Mouse (Mus musculus): Measurements from ENCODE around the gene Itgb8. TPM values are rescaled to one million over a fixed set of nuclear protein-coding genes. Genes with fewer than 3 reads are reported as not detected.

Itgb8 gene
- polyA plus RNA-seq (2012; ENCODE audit: insufficient read depth, insufficient read length, missing spikeins) = not detected in 2 replicates

DNA sequence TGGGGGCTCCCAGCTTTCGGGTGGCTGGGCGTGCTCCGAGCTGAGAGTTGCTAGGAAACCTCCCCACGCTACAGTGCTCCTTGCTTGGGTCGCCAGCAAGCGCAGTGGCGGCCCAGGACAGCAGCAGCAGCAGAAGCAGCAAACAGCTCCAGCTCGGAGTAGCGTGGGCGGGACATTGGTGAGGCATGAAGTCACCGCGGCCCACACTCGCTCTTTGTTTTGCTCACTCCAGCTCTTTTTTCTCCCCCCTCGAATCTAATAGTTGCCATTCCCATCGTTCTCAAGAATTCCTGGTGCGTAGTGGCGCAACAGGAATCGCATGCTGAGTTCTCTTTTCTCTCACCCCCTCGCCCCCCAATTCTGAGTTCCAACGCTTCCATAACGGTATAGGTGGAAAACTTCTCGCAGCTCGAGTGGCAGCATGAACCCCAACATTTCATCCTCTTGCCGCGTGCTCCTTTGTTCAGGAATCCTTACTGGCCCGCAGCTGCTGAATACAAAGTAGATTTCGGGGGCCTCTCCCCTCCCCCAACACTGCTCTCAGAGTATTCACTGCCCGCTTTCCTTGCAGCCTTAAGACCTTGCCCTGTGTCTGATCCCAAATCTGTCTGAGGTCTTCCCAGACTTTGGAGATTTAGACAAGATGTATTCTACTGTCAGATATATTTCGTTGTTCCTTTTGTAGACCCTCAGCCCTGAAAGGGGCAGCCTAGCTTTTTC lies at the start of gene Itgb8:
TSS of gene Itgb8 (minus strand) at position 107 of the 720 bp plus-strand sequence.
- no peaks in the 10 kb centered on the region for H3K4me1 ChIP-seq (ENCODE audit: control insufficient read depth, insufficient read depth, insufficient read length, low read length)
- H3K27ac ChIP-seq (replicated peaks; ENCODE audit: low read depth, low read length) = no peak within 1 kb of the TSS
- peak within 1 kb of the TSS; percentile 41 for H3K4me3 ChIP-seq (ENCODE audit: insufficient read depth, low read depth, low read length)

DNA sequence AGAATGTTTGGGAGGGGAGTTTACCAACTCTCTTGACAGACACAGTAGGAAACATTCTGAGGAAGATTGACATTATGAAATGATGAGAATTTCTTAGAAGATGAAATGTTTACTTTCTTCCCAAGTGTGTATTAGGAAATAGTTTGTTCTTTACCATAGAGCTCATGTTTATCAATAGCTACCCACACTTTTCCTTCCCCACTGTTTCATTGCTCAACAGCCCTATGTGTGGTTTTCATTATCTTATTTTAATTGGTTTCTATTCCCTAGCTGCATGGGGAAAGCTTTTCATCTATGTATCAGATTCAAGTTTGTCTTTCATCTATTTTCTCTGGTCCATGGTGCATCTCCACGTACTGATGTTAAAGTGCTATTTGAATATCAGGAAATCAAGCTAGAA lies 37.7 kb upstream of the Itgb8 start:
- Histone ChIP-seq H3K4me1 (ENCODE audit: control insufficient read depth, insufficient read depth, insufficient read length, low read length) (no peaks in the 10 kb centered on the region), H3K27ac (replicated peaks; ENCODE audit: low read depth, low read length) (no peak overlapping the region), H3K4me3 (ENCODE audit: insufficient read depth, low read depth, low read length) (no peak overlapping the region)

DNA sequence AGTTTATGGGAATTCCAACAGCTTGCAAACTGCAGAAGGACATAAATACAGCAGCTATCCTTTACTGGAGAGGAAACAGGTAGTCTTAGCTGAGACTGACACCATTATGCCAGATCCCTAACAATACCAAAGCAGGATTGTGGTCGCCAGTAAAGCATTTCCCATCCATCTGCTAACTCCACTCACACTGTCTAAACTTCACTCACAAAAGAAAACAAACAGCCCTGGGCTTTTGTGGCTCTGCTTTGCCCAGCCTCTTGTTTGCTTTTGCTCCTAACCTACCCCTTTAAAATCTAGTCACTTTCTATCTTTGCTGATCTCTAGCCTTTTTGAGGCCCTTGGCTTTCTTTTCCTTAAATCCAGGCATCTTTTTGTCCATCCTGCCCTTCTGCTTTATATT lies 35.0 kb upstream of the Itgb8 start:
- Histone ChIP-seq H3K4me1 (ENCODE audit: control insufficient read depth, insufficient read depth, insufficient read length, low read length) (no peaks in the 10 kb centered on the region), H3K4me3 (ENCODE audit: insufficient read depth, low read depth, low read length) (no peak overlapping the region), H3K27ac (replicated peaks; ENCODE audit: low read depth, low read length) (no peak overlapping the region)

DNA sequence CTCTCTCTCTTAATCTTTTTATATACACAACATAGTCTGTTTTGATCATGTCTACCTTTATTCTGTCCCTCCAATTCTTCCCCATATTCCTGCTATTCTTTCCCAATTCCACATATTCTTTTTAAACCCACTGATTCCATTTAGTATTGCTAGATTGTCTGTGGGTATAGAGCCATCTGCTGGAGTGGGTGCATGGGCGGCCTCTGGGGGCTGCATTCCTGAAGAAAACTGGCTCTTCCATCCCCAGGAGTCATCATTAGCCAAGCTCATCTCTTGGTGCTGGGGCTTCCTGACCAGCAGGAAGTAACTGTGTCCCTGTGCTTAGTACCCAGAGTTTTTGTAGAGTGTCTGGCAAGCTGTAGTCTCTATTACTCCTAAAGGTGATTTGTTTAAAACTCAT lies 33.4 kb upstream of the Itgb8 start:
- Histone ChIP-seq H3K27ac (replicated peaks; ENCODE audit: low read depth, low read length) (no peak overlapping the region), H3K4me3 (ENCODE audit: insufficient read depth, low read depth, low read length) (no peak overlapping the region), H3K4me1 (ENCODE audit: control insufficient read depth, insufficient read depth, insufficient read length, low read length) (no peaks in the 10 kb centered on the region)

DNA sequence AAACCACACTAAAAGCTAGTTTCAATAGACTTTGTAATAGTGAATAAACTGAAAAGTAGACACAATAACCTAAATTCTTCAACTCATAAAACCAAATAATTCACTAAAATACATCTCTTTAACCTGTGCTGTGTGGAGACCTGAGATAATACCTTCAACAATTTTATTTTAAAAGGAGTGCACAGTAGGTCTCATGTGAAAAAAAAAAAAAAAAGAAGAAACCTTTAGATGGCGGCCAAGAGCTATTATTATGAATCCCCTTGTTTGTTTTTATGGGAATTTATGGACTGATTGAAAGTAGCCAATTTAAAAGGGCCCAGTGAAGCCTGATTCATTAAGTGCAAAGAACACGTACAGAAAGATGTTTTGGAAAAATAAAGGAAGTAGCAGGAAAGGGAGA lies 31.4 kb upstream of the Itgb8 start:
- no peak overlapping the region for H3K27ac ChIP-seq (replicated peaks; ENCODE audit: low read depth, low read length)
- no peaks in the 10 kb centered on the region for H3K4me1 ChIP-seq (ENCODE audit: control insufficient read depth, insufficient read depth, insufficient read length, low read length)
- no peak overlapping the region for H3K4me3 ChIP-seq (ENCODE audit: insufficient read depth, low read depth, low read length)

DNA sequence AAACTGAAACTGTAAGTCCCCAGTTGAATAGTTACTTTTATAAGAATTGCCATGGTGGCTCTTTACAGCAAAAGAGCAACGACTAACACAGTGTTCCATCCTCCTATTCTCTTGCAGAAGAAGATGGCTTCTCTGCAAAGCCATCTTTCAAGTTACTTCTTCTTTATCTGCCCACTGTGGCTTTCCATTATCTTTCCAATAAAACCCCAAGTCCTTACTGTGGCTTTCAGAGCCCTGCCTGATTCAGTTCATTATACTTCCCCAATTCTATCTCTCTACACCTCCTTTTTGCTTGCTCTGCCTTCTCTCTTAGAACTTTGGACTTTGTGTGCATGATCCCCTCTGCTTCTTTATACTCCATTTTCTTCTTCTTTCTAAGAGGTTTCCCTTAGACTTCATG lies 30.1 kb upstream of the Itgb8 start:
- no peaks in the 10 kb centered on the region for H3K4me1 ChIP-seq (ENCODE audit: control insufficient read depth, insufficient read depth, insufficient read length, low read length)
- no peak overlapping the region for H3K4me3 ChIP-seq (ENCODE audit: insufficient read depth, low read depth, low read length)
- H3K27ac ChIP-seq (replicated peaks; ENCODE audit: low read depth, low read length) = no peak overlapping the region

DNA sequence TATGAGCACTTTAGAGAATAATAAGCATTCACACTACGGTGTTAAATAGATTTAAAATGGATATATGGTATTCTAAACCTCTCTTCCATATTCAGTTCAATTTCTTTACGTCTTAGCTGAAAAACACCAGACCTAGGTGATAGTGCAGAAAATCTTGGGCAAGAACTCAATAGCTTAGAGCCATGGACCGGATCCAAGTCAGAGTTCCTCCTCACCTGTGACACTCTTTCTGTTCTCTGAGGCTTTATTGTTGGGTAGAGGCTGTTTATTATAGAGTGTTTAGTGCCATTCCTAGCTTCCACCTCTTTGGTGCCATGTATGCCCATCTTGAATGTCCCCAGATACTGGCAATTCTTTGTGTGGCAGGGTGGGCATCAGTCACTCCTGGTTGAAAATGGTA lies 25.9 kb upstream of the Itgb8 start:
- Histone ChIP-seq H3K4me3 (ENCODE audit: insufficient read depth, low read depth, low read length) (no peak overlapping the region), H3K4me1 (ENCODE audit: control insufficient read depth, insufficient read depth, insufficient read length, low read length) (no peaks in the 10 kb centered on the region), H3K27ac (replicated peaks; ENCODE audit: low read depth, low read length) (no peak overlapping the region)

DNA sequence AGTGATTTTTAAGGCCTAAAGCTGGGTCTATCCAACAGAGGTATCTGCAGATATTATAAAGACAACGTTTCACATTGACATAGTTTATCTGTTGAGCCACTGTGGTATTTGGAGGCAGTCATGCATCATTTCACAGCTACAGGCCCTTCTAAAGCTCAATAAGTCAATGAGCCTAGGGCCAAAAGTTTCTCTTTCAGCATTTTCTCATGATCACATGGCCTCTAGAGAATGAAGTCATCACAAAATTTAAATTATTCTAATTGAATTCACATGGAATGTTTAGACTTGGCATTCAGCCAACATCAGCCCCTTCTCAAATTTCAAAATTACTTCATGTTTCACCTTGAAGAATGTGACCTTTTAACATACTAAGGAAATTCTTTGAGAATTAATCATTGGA lies 10.0 kb upstream of the Itgb8 start:
- no peak overlapping the region for H3K4me3 ChIP-seq (ENCODE audit: insufficient read depth, low read depth, low read length)
- no peaks in the 10 kb centered on the region for H3K4me1 ChIP-seq (ENCODE audit: control insufficient read depth, insufficient read depth, insufficient read length, low read length)
- H3K27ac ChIP-seq (replicated peaks; ENCODE audit: low read depth, low read length) = no peak overlapping the region

DNA sequence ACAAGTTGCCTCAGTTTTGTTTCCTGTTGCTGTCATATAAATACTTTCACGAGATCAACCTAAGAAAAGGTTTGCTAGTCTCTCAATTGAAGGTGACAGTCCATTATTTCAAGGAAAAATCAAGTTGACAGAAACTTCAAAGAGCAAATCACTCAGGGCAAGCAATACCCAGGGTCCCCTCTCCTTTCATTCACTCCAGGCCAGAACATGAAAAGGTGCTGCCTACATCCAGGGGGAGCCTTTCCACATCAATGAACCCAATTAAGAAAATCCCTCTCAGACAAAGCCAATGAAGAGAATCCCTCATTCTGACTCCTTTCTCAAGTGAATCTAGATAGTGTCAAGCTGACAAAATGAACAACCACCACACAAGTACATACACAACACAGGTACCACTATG lies 2.5 kb upstream of the Itgb8 start:
- Histone ChIP-seq H3K27ac (replicated peaks; ENCODE audit: low read depth, low read length) (no peak overlapping the region), H3K4me1 (ENCODE audit: control insufficient read depth, insufficient read depth, insufficient read length, low read length) (no peaks in the 10 kb centered on the region), H3K4me3 (ENCODE audit: insufficient read depth, low read depth, low read length) (no peak overlapping the region)

DNA sequence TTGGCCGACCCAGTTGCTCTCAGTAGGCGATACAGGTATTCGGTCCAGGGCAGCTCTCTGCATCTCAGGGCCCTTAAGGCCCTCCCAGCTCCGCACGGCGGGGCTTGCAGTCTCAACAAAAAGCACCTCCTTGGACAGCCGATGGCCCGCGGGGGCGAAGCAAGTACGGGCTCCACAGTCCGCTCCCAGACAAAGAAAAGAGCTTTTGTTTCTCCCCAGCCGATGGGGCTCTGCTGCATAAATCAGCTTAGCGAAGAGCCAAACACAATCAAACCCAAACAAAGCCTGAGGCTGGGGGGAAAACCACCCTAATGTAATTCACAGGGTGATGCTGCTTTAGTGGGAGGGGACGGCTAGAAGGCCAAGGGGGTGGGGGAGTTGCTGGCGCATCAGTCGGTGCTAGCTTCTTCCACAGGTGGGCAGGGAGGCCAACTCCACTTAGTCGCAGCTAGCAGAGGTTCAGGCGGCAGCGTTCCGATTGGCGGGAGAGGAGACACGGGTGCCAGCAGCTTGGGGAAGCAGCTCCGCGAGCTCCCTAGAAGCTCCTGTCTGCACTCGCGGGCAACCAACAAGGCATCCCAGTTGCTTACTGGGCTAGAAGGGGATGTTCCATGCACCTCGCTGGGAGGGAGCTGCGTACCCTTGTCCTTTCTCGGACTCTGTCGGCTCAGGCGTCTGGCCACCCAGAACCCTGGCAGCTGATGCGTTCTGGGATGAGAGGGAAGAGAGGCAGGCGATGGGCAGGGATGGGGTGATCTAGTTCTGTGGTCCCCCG lies 494 bp downstream of the Itgb8 start:
- Histone ChIP-seq H3K27ac (replicated peaks; ENCODE audit: low read depth, low read length) (no peak overlapping the region), H3K4me3 (ENCODE audit: insufficient read depth, low read depth, low read length) (peak overlapping the region; percentile 41), H3K4me1 (ENCODE audit: control insufficient read depth, insufficient read depth, insufficient read length, low read length) (no peaks in the 10 kb centered on the region)

DNA sequence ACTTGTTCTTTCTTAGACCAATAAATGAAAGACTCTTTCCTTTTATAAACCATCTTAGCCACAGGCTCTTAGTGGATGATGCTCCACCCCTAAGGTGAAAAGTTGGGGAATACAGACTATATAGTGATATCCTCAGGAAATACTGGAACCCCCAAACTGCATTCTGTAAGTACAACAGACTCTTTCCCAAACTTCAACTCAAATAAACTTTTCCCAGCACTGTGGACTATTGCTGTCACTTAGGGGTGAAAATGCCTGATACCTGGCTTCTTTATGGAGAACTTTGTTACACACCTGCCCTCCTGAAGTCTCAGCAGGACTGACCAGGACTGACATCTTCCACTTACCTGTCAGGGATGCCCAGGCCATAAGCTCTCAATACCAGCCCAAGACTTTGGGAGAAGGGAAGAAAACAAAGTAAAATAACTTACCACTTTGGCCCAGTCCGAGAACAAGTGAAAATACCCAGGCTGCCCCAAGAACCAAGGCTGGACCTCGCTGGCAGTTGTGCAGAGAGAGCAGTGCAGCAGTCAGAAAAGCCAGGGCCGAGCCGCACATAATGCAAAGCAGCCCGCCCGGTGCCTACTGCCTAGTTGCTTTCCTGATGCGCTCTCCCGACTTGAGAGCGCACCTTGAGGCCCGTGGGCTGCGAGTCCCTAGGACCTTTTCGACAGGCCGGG lies 1.2 kb downstream of the Itgb8 start:
- Histone ChIP-seq H3K27ac (replicated peaks; ENCODE audit: low read depth, low read length) (no peak overlapping the region), H3K4me1 (ENCODE audit: control insufficient read depth, insufficient read depth, insufficient read length, low read length) (no peaks in the 10 kb centered on the region), H3K4me3 (ENCODE audit: insufficient read depth, low read depth, low read length) (no peak overlapping the region)

DNA sequence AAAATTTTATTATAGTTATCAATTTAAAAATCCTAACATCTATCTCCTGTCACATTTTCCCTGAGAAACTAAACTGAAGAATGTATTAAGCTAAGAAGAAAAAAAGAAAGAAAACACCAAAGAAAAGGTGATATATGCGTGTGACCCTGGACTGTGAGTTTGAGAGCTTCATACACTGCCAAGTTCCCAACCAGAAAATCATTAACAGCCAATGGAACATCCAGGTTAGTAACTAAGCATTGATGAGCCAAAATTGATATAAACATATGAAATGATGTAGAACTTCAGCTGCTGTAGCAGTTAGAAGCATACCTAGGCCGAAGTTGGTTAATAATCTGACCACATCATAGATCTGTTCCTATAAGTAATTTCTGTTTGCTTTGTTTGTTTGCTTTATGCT lies 6.8 kb downstream of the Itgb8 start:
- Histone ChIP-seq H3K27ac (replicated peaks; ENCODE audit: low read depth, low read length) (no peak overlapping the region), H3K4me3 (ENCODE audit: insufficient read depth, low read depth, low read length) (no peak overlapping the region), H3K4me1 (ENCODE audit: control insufficient read depth, insufficient read depth, insufficient read length, low read length) (no peaks in the 10 kb centered on the region)

DNA sequence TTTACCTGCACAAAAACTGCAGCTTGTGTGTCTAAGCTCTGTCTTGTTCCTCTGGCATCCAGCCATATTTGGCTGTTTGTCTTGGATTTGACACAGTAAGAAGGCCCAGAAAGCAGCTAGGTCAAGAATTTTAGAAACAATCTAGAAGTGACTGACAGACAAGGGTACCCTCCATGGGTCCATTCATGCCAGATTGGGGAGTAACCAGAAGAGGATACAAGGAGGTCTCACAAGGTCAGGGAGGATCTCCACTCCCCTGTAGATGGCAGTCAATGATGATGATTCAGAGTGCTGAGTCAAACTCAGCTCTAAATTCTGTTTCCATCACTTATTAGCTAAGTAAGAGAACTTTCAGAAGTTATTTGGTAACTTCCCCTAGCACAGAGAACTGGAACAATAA lies 8.2 kb downstream of the Itgb8 start:
- Histone ChIP-seq H3K4me1 (ENCODE audit: control insufficient read depth, insufficient read depth, insufficient read length, low read length) (no peaks in the 10 kb centered on the region), H3K27ac (replicated peaks; ENCODE audit: low read depth, low read length) (no peak overlapping the region), H3K4me3 (ENCODE audit: insufficient read depth, low read depth, low read length) (no peak overlapping the region)

DNA sequence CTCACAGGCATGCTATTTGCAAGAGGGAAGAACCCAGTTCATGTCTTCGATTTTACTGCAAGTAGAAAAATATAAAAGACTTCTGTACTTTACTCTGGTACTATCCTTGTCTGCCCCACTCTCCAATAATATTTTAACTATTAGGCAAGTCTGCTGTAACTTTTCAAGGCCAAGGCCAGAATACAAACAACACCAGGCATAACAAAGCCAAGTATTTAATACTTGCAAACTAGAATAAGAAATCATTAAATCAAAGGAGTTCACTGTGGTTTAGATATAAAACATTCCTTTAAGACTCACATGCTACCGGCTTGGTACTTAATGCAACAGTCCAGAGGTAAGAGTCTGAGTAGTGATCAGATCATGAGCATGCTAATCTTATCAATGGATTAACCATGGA lies 9.0 kb downstream of the Itgb8 start:
- Histone ChIP-seq H3K4me1 (ENCODE audit: control insufficient read depth, insufficient read depth, insufficient read length, low read length) (no peaks in the 10 kb centered on the region), H3K27ac (replicated peaks; ENCODE audit: low read depth, low read length) (no peak overlapping the region), H3K4me3 (ENCODE audit: insufficient read depth, low read depth, low read length) (no peak overlapping the region)

DNA sequence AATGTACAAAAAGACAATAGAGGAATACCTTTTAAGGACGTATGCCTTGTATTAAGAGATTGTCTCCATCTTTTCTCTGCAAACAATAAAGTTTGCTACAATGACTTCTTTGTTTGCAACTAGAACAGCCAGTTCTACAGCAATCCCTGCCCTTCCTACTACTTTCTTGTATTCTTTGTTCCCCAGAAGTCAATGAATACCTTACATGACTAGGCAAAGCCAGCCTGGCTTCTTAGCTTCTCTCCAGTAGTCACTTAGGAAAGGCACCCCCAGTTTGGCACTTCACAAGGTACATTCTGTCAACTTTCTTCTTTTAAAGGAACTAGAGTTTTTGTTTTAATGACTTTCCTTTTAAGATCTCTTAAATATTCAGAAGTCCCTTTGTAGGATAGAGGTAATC lies 10.7 kb downstream of the Itgb8 start:
- no peaks in the 10 kb centered on the region for H3K4me1 ChIP-seq (ENCODE audit: control insufficient read depth, insufficient read depth, insufficient read length, low read length)
- H3K4me3 ChIP-seq (ENCODE audit: insufficient read depth, low read depth, low read length) = no peak overlapping the region
- no peak overlapping the region for H3K27ac ChIP-seq (replicated peaks; ENCODE audit: low read depth, low read length)

Measured in brown adipose tissue, adult 24 weeks (tissue).